Mouse (Mus musculus) mouse embryonic stem cell (cell line): ENCODE data around the gene Cic.
"Not testable (repeated sequence)": the region's sequence is repeated elsewhere in the genome, so short reads cannot be mapped to it uniquely, and the experiment has no call there.

Experiments
- in situ Hi-C, 2 experiments: fragments of 300-500 bp; cut with MboI; formaldehyde crosslinking; loops; 1 replicate in 1 of 2; 3 replicates in 1 of 2; pipeline ENCODE4 v1.14.3; 2019 to 2020; ENCODE audit warnings: low sequenced_read_pairs in 2 of 2, low pct_unique_long_range_greater_than_20kb in 1 of 2, mixed read lengths in 1 of 2; ENCODE audit not compliant: unreplicated experiment in 1 of 2

Cic gene

DNA sequence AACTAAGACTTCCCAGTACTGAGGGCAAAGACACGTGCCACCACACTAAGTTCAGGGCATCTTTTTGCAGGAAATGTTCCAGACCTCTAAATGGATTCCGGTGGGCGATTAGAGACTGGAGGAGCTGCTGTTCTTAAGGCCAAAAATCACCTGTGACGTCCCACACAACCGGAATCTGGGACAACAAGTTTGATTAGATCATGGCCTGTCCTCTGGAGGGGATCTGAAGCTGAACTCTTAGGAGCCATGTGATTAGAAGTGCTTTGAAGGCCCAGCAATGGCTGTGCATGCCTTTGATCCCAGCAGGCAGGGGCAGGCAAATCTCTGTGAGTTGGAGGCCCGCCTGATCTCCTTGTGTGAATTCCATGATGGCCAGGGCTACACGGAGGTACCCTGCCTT, 26.9 kb upstream of the Cic start:
- in situ Hi-C loops = loop anchor here (5.0 kb wide), 1 partner anchor 37 kb away; no protein-coding TSS in a partner anchor

DNA sequence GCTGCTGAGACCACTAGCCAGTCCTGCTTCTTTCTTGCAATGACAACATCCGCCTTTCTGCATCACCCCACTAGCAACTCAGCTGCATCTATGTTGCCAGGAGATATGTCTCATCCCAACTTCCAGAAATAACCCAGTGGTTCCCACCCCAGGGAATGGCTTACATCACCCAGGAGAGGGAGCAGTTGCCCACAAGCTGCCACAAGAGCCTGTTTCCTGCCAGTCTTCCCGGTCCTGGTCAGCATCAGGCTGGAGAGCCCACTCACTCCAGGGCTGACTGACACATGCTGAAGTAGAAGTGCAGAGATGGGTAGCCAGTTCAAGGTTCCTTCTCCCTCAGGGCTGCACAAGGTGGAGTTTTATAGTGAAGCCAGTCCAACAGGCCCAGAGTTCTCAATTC, 26.4 kb upstream of the Cic start:
- in situ Hi-C loops = loop anchor here (5.0 kb wide), 1 partner anchor 36 kb away; no protein-coding TSS in a partner anchor

DNA sequence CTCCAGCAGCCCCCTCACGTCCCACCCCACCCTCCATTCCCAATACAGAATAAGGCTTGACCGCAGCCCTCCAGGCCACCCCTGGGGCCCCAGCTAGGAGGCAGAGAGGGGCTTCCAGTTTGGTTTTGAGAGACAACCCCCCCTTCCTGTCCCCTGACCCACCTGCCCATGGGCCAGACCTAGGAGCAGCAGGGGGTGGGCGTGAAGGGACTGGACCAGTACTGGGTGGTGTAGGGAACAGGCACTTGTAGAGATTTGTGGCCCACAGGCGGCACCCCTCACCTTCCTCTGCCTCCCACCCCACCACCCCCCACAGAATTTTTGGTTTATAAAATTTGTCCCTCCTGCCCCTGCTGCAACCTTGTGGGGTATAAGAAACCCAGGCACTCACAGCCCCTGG, 24.1 kb upstream of the Cic start:
- in situ Hi-C loops = loop anchor here (5.0 kb wide), 1 partner anchor 34 kb away; no protein-coding TSS in a partner anchor

DNA sequence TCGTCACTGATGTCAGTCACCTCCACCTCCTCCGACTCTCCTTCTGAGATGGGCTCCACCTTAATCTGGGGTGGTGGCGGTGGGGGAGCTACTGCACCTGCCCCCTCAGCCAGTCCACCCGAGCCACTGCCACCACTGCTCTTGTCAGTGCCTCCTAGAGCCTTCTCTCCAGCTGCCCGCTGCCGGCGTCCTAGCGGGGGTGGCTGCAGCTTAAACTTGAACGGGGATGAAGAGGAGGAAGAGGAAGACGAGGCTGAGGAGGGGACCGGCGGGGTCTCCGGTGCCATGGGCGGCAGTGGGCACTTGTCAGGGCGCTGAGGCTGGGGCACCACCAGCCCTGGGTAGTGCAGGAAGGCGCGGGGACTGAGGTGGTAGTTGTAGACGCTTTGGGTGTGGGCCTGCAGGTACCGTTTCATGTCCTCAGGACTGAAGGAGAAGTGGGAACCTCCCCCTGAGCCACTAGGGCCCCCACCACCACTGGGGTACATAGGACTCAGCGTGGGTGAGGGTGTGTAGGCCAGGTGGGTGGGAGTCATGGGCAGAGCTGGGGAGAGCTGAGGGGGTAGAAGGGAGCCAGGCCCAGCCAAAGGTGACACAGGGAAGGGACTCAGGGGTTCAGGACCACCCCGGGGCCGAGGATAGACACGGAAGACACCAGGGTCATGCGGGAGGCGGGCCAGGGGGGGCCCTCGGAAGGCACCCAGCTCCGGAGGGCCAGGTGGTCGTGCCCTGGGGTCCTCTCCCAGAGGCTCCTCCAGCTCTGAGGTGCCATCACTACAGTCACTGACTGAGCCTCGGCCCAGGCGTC, 22.7 kb upstream of the Cic start:
- in situ Hi-C loops = loop anchor here (5.0 kb wide), 1 partner anchor 33 kb away; no protein-coding TSS in a partner anchor

GRCm38 (mm10) chr7:25246079-25246758, 21.3 kb upstream of the Cic start:
- in situ Hi-C loops = no loop called here

GRCm38 (mm10) chr7:25246759-25247137, 20.8 kb upstream of the Cic start:
- in situ Hi-C loops = no loop called here

- in situ Hi-C loops = no loop called here
Measured at GRCm38 (mm10) chr7:25247498-25247897, 20.0 kb upstream of the Cic start.

- in situ Hi-C loops = no loop called here
Measured at GRCm38 (mm10) chr7:25248018-25248647, 19.4 kb upstream of the Cic start.

DNA sequence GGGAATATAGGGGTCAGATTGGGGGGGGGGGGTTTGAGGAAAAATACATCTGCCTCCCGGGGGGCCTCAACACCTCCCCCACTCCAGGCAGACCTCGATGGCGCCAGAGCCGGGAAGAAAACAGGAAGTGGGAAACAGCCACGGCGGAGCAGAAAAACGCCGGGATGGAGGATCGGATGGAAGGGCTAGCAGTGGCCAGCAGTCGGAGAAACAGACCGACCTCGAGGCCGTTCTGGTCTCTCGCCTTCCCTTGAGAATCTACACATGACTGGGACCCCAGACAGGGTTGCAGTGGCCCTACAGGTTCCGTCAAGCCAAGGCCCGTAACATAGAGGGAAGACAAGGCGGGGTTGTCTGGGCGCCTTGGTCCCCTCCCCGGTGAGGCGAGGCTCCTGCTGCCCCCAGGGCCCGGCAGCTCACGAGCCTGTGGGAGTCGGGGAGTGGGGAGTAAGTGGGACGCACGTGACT, 18.6 kb upstream of the Cic start:
- in situ Hi-C loops = no loop called here

DNA sequence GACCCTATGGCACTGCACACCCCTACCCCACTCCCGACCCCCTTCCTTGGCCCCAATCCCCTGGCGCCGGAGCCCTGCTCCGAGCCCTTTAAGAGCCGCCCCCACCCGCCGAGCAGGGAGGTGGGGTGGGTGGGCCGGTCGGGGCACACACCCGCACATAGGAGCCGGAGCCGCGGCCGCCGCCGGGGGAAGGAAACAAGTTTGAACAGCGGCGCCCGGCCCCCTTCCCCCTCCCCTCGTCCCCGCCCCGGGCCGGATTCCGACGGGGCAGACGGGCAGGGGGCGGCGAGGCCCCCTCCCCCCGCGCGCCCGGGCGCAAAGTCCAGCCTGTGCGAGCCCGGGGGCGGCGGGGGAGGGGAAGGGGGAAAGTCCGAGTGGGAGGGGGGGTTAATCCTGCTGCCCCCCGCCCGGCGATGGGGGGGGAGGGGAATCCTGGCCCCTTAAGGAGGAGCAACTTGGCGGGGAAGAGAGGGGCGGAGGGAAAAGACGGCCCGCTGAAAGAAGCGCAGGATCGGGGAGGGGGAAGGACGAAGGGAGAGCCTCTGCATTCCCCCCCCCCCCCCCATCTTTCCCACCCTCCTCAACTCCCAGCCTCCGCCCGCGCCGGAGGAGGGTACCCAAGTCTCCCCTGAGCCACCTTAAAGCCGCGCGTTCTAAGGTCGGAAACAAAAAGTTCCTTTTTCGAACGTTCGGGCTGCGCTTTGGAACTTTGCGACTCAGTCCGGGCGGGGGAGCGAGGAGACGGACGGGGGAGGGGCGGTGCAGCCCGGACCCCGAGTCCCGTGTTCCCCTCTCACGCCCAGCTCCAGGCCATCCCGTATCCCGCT, 18.0 kb upstream of the Cic start:
- in situ Hi-C loops = no loop called here

DNA sequence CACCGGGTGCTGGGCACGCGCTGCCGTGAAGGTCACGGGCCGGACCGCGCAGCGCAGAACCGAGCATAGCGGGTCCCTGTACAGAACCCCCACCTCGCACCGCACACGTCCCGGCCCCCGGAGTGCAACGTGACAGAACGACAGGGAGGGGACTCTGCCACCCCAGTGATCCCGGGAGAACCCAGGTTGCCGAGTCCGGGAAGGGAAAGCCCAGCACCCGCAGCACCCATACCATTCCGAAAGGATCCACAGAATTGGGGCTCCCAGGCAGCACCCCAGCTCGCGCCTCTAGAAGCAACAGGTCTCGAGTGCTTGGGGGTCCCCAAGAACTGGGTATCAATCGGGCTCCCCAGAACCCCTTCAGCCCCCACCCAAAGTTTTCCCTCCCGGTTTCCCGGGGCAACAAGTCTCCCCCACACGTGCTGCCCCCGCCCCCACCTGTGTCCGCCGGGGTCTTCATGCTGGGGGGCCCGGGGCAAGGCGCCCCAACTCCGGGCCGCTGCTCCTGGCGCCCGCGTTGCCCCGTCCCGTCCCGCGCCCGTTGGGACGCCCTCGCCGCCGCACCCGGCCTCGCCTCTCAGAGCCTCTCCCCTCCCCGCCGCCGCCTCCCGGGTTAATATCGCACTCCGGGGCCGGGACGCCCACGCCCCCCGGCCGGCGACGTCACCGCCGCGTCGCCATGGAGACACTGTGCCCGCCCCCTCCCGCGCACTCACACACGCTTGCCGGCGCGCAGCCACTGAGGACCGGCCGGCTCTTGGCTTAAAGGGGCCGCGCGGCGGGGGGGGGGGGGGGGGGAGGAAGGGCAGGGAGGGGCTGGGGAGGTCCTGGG, 17.1 kb upstream of the Cic start, which contains the start of gene Erf:
Gene Erf, minus strand, starts transcription at position 621 of the 832 bp plus-strand sequence.
- in situ Hi-C loops = no loop called here

DNA sequence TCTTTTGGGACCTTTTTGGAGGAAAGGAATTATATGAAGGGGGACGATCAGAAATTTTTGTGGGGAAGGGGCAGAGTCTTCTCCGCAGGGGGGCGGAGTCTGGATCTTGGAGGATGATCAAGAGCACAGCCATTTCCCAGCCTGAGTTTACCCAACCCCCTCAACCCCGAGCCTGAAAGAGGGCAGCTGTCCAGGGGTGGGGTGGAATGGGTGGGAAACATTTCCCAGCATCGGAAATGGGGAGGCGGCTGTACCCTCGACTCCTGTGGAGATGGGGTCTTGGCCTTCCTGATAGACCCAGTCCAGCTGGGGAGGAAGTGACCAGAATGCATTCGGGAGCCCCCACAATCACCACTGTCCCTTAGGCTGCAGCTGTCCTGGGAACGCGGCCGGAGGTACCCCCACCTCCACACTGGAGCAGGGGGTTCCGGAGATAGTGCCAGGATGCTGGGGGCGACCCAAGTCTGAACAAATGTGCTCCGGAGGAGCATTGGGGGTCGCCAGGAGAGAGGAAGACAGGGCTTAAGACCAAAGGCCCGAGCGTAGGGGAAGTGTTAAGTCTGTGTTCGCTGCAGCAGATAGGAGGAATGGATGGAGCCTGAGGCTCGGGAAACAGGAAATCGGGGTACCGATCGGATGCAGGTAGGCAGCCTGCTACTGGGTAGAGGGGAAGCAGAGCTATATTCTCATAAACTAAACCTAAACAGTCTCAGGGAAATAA, 16.3 kb upstream of the Cic start:
- in situ Hi-C loops = no loop called here

DNA sequence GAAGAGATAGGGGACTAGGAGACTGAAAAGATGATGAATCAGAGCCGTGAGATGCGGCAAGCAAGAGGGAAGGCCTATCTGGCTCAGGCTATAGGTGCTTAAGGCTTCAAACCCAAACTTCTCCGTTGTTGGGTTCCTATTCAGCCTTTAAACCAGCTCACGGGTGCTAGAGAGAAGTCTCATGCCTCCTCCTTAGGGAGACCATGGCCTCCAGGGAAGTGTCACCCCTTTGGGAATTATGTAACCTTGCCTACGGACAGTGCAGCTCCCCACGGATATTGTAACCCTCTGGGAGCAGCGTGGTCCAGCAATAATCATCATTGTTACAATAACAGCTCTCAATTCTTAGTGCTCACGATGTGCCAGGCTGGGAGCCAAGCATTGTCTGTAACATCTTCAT, 15.7 kb upstream of the Cic start:
- in situ Hi-C loops = no loop called here

- in situ Hi-C loops = no loop called here
Measured at GRCm38 (mm10) chr7:25261896-25262295, 5.6 kb upstream of the Cic start.

- in situ Hi-C loops = no loop called here
Measured at GRCm38 (mm10) chr7:25263968-25264870, 3.3 kb upstream of the Cic start.

DNA sequence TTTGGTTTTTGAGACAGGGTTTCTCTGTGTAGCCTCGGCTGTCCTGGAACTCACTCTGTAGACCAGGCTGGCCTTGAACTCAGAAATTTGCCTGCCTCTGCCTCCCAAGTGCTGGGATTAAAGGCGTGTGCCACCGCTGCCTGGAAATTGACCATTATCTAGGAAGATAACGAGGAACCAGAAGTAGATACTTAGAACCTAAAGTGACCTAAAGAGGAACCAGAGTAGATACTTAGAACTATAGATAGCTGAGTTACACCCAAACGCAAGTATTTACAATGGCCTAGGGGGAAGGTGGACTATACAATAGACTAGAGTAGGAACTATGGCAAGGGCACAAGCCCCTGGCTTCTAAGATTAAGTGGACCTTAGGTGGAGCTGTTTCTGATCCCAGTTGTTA, 1.8 kb upstream of the Cic start:
- in situ Hi-C loops = not testable (repeated sequence)
